Mouse (Mus musculus) T-helper 2 cell (primary cell): ENCODE results near the gene Tmem79.
"Not testable (repeated sequence)": the region's sequence is repeated elsewhere in the genome, so short reads cannot be mapped to it uniquely, and the experiment has no call there.

Source experiments
- in situ Hi-C: fragments of 300-600 bp; cut with MboI, MseI; formaldehyde crosslinking; loops from one replicate; pipeline ENCODE4 v1.15.1; 2025; ENCODE audit warnings: high pct_unique_total_duplicates

Gene Tmem79

GRCm38 (mm10) chr3:88285565-88285895 lies 50.4 kb downstream of the Tmem79 start:
- in situ Hi-C loops = not testable (repeated sequence)

DNA sequence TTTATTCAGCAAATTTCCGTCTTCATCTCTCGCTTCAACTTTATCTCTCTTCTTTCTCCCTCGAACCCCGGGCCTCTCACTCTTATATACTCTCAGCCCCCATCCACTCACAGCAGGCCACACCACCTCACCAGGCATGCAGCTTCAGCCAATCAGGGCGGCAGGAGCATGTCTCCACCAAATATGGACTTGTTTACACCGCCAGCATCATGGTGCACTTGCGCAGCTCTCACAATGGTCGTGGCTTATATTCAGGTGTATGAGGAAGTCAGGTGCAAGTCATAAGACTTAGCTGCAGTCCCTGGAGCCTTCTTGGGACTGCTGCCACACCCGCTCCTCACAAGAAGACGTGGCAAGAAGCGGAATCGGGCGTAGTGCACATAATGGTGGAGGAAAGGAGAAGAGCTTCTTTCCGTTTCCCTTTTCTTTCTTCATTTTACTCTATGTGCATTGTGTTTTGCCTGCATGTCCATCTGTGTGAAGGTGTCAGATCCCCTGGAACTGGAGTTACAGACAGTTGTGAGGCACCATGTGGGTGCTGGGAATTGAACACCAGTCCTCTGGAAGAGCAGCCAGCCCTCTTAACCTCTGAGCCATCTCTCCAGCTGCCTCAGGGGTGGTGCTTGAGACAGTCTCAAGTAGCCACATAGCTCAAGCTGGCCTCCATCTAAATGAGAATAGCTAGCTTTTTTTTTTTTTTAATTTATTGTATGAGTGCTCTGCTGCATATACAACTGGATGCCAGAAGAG lies 51.0 kb downstream of the Tmem79 start:
- in situ Hi-C loops = not testable (repeated sequence)

- in situ Hi-C loops = not testable (repeated sequence)
Observed at GRCm38 (mm10) chr3:88281141-88281916, 54.6 kb downstream of the Tmem79 start.

- in situ Hi-C loops = no loop called here
Observed at GRCm38 (mm10) chr3:88280035-88280434, 55.9 kb downstream of the Tmem79 start.
